Mouse (Mus musculus): ENCODE data around the gene Kcnj9. TPM values are rescaled to one million over a fixed set of nuclear protein-coding genes. Genes with fewer than 3 reads are reported as not detected.

Gene Kcnj9
- 1.7 TPM for polyA plus RNA-seq (2015; fragmentation: Illumina TruSeq; extraction: RNeasy Lipid Tissue Mini Kit (QIAGEN cat#74804); ENCODE audit: insufficient read depth, low replicate concordance)

GRCm38 (mm10) chr1:172329131-172329530 lies at the start of gene Kcnj9:
Gene Kcnj9, minus strand, starts transcription at chr1:172329318.

DNA sequence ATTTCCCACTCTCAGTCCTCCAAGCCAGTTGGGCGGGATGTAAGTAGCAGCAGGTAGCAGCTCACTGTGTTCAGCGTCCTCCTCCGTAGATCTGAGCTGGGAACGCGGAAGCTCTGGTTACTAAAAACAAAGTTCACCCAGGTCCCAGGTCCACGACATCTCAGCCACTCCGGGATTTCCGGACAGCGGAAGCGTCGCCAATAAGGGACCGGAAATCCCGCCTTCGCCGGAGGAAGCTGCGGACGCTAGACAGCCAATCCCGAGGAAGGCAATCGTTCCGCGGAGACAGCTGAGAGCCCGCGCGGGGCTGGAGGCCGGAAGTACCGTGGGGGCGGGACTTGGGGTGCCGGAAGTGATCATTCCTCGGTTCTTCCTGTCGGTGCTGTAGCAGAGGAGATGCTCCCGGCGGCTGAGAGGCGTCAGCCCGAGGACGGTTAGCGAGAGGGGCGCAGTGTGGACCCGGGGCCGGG lies 47.1 kb upstream of the Kcnj9 start, which contains the start of gene Pigm:
TSS of gene Pigm (plus strand) at position 349 of the 470 bp plus-strand sequence.

DNA sequence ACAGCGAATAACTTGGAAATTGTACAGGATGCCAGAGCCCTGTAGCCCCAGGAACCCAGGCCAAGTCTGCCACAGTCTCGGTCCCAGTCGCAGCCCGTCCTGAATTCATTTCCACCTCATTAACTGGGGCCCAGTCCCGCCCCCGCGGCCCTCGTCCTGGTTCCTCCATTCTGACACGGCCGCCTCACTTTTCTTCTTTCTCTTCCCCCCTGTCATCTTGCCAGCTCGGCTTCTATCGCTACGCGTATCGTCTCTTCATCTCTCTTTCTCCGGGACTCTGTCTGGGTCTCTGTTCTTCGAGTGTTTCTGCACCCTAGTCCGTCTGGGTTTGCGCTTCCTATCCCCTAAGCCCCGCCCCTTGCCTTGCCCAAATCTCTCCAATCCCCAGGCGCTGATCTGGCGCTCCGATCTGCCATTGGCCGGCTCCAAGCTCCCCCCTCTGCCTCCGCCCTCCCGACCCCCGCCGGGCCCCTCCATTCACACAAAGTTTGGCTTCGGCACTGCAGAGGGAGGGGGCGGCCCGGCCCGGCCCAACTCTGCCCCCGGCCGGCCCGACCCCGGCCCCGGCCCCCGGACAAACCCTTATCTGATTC lies 11.7 kb upstream of the Kcnj9 start, which contains the start of gene Kcnj10:
TSS of gene Kcnj10 (plus strand) at position 482 of the 593 bp plus-strand sequence.

GRCm38 (mm10) chr1:172297611-172298537 lies 31.2 kb downstream of the Kcnj9 start, which contains the start of gene Atp1a2:
Gene Atp1a2, minus strand, starts transcription at chr1:172298064.

Other genes starting within 250 kb of the Kcnj9 start
- 204 TPM for gene Copa, start 246.8 kb downstream of the Kcnj9 start, polyA plus RNA-seq (2015; fragmentation: Illumina TruSeq; extraction: RNeasy Lipid Tissue Mini Kit (QIAGEN cat#74804); ENCODE audit: insufficient read depth, low replicate concordance)
- gene Ncstn, start 246.5 kb downstream of the Kcnj9 start, polyA plus RNA-seq (2015; fragmentation: Illumina TruSeq; extraction: RNeasy Lipid Tissue Mini Kit (QIAGEN cat#74804); ENCODE audit: insufficient read depth, low replicate concordance) = 79.4 TPM
- 45.3 TPM for gene Pex19, start 202.6 kb downstream of the Kcnj9 start, polyA plus RNA-seq (2015; fragmentation: Illumina TruSeq; extraction: RNeasy Lipid Tissue Mini Kit (QIAGEN cat#74804); ENCODE audit: insufficient read depth, low replicate concordance)
- gene Dcaf8, start 181.2 kb downstream of the Kcnj9 start, polyA plus RNA-seq (2015; fragmentation: Illumina TruSeq; extraction: RNeasy Lipid Tissue Mini Kit (QIAGEN cat#74804); ENCODE audit: insufficient read depth, low replicate concordance) = 98.3 TPM
- gene Pea15a, start 122.5 kb downstream of the Kcnj9 start, polyA plus RNA-seq (2015; fragmentation: Illumina TruSeq; extraction: RNeasy Lipid Tissue Mini Kit (QIAGEN cat#74804); ENCODE audit: insufficient read depth, low replicate concordance) = 108 TPM
- 0.29 TPM for gene Casq1, start 109.5 kb downstream of the Kcnj9 start, polyA plus RNA-seq (2015; fragmentation: Illumina TruSeq; extraction: RNeasy Lipid Tissue Mini Kit (QIAGEN cat#74804); ENCODE audit: insufficient read depth, low replicate concordance)
- 0.07 TPM for gene Atp1a4, start 70.9 kb downstream of the Kcnj9 start, polyA plus RNA-seq (2015; fragmentation: Illumina TruSeq; extraction: RNeasy Lipid Tissue Mini Kit (QIAGEN cat#74804); ENCODE audit: insufficient read depth, low replicate concordance)
- 10.4 TPM for gene Igsf8, start 67.7 kb downstream of the Kcnj9 start, polyA plus RNA-seq (2015; fragmentation: Illumina TruSeq; extraction: RNeasy Lipid Tissue Mini Kit (QIAGEN cat#74804); ENCODE audit: insufficient read depth, low replicate concordance)
- gene Atp1a2, start 31.3 kb downstream of the Kcnj9 start, polyA plus RNA-seq (2015; fragmentation: Illumina TruSeq; extraction: RNeasy Lipid Tissue Mini Kit (QIAGEN cat#74804); ENCODE audit: insufficient read depth, low replicate concordance) = 3.0 TPM
- gene Kcnj10, start 11.9 kb upstream of the Kcnj9 start, polyA plus RNA-seq (2015; fragmentation: Illumina TruSeq; extraction: RNeasy Lipid Tissue Mini Kit (QIAGEN cat#74804); ENCODE audit: insufficient read depth, low replicate concordance) = 23.5 TPM
- gene Pigm, start 47.2 kb upstream of the Kcnj9 start, polyA plus RNA-seq (2015; fragmentation: Illumina TruSeq; extraction: RNeasy Lipid Tissue Mini Kit (QIAGEN cat#74804); ENCODE audit: insufficient read depth, low replicate concordance) = 33.5 TPM
- 9.1 TPM for gene Slamf9, start 146.0 kb upstream of the Kcnj9 start, polyA plus RNA-seq (2015; fragmentation: Illumina TruSeq; extraction: RNeasy Lipid Tissue Mini Kit (QIAGEN cat#74804); ENCODE audit: insufficient read depth, low replicate concordance)
- gene Igsf9, start 152.5 kb upstream of the Kcnj9 start, polyA plus RNA-seq (2015; fragmentation: Illumina TruSeq; extraction: RNeasy Lipid Tissue Mini Kit (QIAGEN cat#74804); ENCODE audit: insufficient read depth, low replicate concordance) = 3.2 TPM
- 194 TPM for gene Tagln2, start 170.7 kb upstream of the Kcnj9 start, polyA plus RNA-seq (2015; fragmentation: Illumina TruSeq; extraction: RNeasy Lipid Tissue Mini Kit (QIAGEN cat#74804); ENCODE audit: insufficient read depth, low replicate concordance)
- gene Cfap45, start 191.5 kb upstream of the Kcnj9 start, polyA plus RNA-seq (2015; fragmentation: Illumina TruSeq; extraction: RNeasy Lipid Tissue Mini Kit (QIAGEN cat#74804); ENCODE audit: insufficient read depth, low replicate concordance) = 0.50 TPM
- not detected for gene Vsig8, start 226.6 kb upstream of the Kcnj9 start, polyA plus RNA-seq (2015; fragmentation: Illumina TruSeq; extraction: RNeasy Lipid Tissue Mini Kit (QIAGEN cat#74804); ENCODE audit: insufficient read depth, low replicate concordance)

Data from spleen, adult 10 weeks (tissue).